In genomic region chr15:97315422-97315757, GRCm38 (mm10) we compare ENCODE assay signal across 16 mouse cellular contexts.
DNase-seq lines count a peak whose midpoint lies in the region; ATAC-seq and TF ChIP-seq lines count a peak whose summit lies in the region.
"Had no signal": no experiment of that assay in that cellular context is flagged by ENCODE, and none has a peak within 500 bp of the region (broad histone marks: within the 10 kb centered on the region; RNA-seq: fewer than 3 reads in every experiment).

No protein-coding gene starts in this region.

- no peak overlapping the region for H3K9ac ChIP-seq in hindbrain, embryonic 13.5 days
- H3K9ac ChIP-seq in midbrain, embryonic 14.5 days (replicated peaks; ENCODE audit: low read length): no peak overlapping the region
- H3K9ac ChIP-seq in midbrain, embryonic 11.5 days (ENCODE audit: low read length): no peak overlapping the region
- H3K9ac ChIP-seq: intestine, embryonic 15.5 days; liver, embryonic 15.5 days; neural tube, embryonic 13.5 days had no signal

- H3K4me2 ChIP-seq in hindbrain, embryonic 13.5 days: no peak overlapping the region
- peak overlapping the region; percentile 9; the same call in 1 of the 2 replicates for H3K4me2 ChIP-seq in midbrain, embryonic 14.5 days (ENCODE audit: low read length)
- no peak overlapping the region for H3K4me2 ChIP-seq in midbrain, embryonic 11.5 days
- H3K4me2 ChIP-seq: heart, embryonic 11.5 days; intestine, embryonic 15.5 days; liver, embryonic 15.5 days; neural tube, embryonic 13.5 days had no signal

- H3K36me3 ChIP-seq in hindbrain, embryonic 13.5 days: no peaks in the 10 kb centered on the region
- no peaks in the 10 kb centered on the region for H3K36me3 ChIP-seq in hindbrain, embryonic 10.5 days
- no peaks in the 10 kb centered on the region for H3K36me3 ChIP-seq in midbrain, embryonic 14.5 days (ENCODE audit: control insufficient read depth, insufficient read depth, low read length)
- no peaks in the 10 kb centered on the region for H3K36me3 ChIP-seq in midbrain, embryonic 11.5 days (ENCODE audit: control insufficient read depth, insufficient read depth, low read length)
- H3K36me3 ChIP-seq: intestine, embryonic 15.5 days; liver, embryonic 15.5 days; neural tube, embryonic 13.5 days had no signal

- DNase-seq in hindbrain, embryonic 10.5 days (ENCODE audit: low spot score): no peak
- no peak for DNase-seq in midbrain, embryonic 14.5 days
- no peak for DNase-seq in midbrain, embryonic 11.5 days (ENCODE audit: low spot score, missing footprints)
- DNase-seq in layer of hippocampus, adult 2 months (ENCODE audit: low spot score in 2 of 2): peak; percentile 16 to 49
- peak; percentile 29 to 43 for DNase-seq in right cerebral cortex, postnatal 10 days (ENCODE audit: low spot score in 2 of 2)
- DNase-seq in adrenal gland, postnatal 36 days: no peak
- DNase-seq in retina, postnatal 1 day: no peak
- DNase-seq: adrenal gland, postnatal 25 days; cerebellum, adult 11-12 months; thymus, postnatal 14 days had no signal

- peaks cover 15% of the 10 kb centered on the region for H3K4me1 ChIP-seq in hindbrain, embryonic 13.5 days (replicated peaks)
- peaks cover 7% of the 10 kb centered on the region for H3K4me1 ChIP-seq in hindbrain, embryonic 10.5 days (replicated peaks)
- peaks cover 17% of the 10 kb centered on the region; the same call in 1 of the 2 replicates for H3K4me1 ChIP-seq in midbrain, embryonic 14.5 days (ENCODE audit: control insufficient read depth, insufficient read depth, low read length)
- H3K4me1 ChIP-seq in midbrain, embryonic 11.5 days (ENCODE audit: control insufficient read depth, insufficient read depth, low read length): peaks cover 3% of the 10 kb centered on the region
- H3K4me1 ChIP-seq: intestine, embryonic 15.5 days; liver, embryonic 15.5 days had no signal

- no peaks in the 10 kb centered on the region for H3K27me3 ChIP-seq in hindbrain, embryonic 13.5 days
- H3K27me3 ChIP-seq in hindbrain, embryonic 10.5 days (ENCODE audit: insufficient read depth, poor library complexity, severe bottlenecking): no peaks in the 10 kb centered on the region
- H3K27me3 ChIP-seq in midbrain, embryonic 14.5 days (ENCODE audit: control insufficient read depth, insufficient read depth, low read length): no peaks in the 10 kb centered on the region
- no peaks in the 10 kb centered on the region for H3K27me3 ChIP-seq in midbrain, embryonic 11.5 days (ENCODE audit: control insufficient read depth, insufficient read depth, low read length)
- H3K27me3 ChIP-seq: intestine, embryonic 15.5 days; liver, embryonic 15.5 days; neural tube, embryonic 13.5 days had no signal

- 58% methylated on average over 9 of the region's 9 CpGs for WGBS in hindbrain, embryonic 13.5 days
- WGBS in hindbrain, embryonic 10.5 days: 82% methylated on average over 9 of the region's 9 CpGs
- 44% methylated on average over 9 of the region's 9 CpGs for whole genome bisulfite sequencing in midbrain, embryonic 14.5 days
- WGBS in midbrain, embryonic 11.5 days: 62% methylated on average over 9 of the region's 9 CpGs

- ATAC-seq in hindbrain, embryonic 13.5 days (ENCODE audit: low FRiP score): no peak
- ATAC-seq in midbrain, embryonic 14.5 days (ENCODE audit: low FRiP score, low TSS enrichment): no peak
- no peak for ATAC-seq in midbrain, embryonic 11.5 days (ENCODE audit: low FRiP score)
- ATAC-seq: forebrain, embryonic 14.5 days; intestine, embryonic 15.5 days had no signal

- H3K9me3 ChIP-seq in hindbrain, embryonic 13.5 days: no peaks in the 10 kb centered on the region
- H3K9me3 ChIP-seq in hindbrain, embryonic 10.5 days: peaks cover 3% of the 10 kb centered on the region; the same call in 1 of the 2 replicates
- H3K9me3 ChIP-seq in midbrain, embryonic 14.5 days (ENCODE audit: control insufficient read depth, low read length): no peaks in the 10 kb centered on the region
- no peaks in the 10 kb centered on the region for H3K9me3 ChIP-seq in midbrain, embryonic 11.5 days (ENCODE audit: control insufficient read depth, low read length)
- H3K9me3 ChIP-seq: intestine, embryonic 15.5 days; liver, embryonic 15.5 days; neural tube, embryonic 13.5 days had no signal

- TF ChIP-seq CTCF in layer of hippocampus, adult 2 months (conservative IDR thresholded peaks at IDR 0.05): no peak

- H3K27ac ChIP-seq in hindbrain, embryonic 13.5 days: peak overlapping the region; percentile 6; the same call in 1 of the 2 replicates
- no peak overlapping the region for H3K27ac ChIP-seq in hindbrain, embryonic 10.5 days
- H3K27ac ChIP-seq in midbrain, embryonic 14.5 days (replicated peaks; ENCODE audit: low read depth, low read length): peak overlapping the region; percentile 63; the same call in 1 of the 2 replicates
- no peak overlapping the region for H3K27ac ChIP-seq in midbrain, embryonic 11.5 days (ENCODE audit: low read depth, low read length)
- H3K27ac ChIP-seq in layer of hippocampus, adult 2 months: peak overlapping the region; percentile 87
- H3K27ac ChIP-seq: intestine, embryonic 15.5 days; liver, embryonic 15.5 days had no signal

- H3K4me3 ChIP-seq in hindbrain, embryonic 13.5 days: no peak overlapping the region
- H3K4me3 ChIP-seq in hindbrain, embryonic 10.5 days: no peak overlapping the region
- H3K4me3 ChIP-seq in midbrain, embryonic 14.5 days (replicated peaks; ENCODE audit: low read depth, low read length): no peak overlapping the region
- no peak overlapping the region for H3K4me3 ChIP-seq in midbrain, embryonic 11.5 days (ENCODE audit: low read depth, low read length)
- H3K4me3 ChIP-seq in layer of hippocampus, adult 2 months: peak overlapping the region; percentile 19; the same call in 1 of the 2 replicates
- H3K4me3 ChIP-seq: intestine, embryonic 15.5 days; liver, embryonic 15.5 days; neural tube, embryonic 13.5 days had no signal

Comparison
In these comparisons a context has a peak if more than half of its experiments do, and no peak if none do; other contexts are left out.
1. H3K27ac ChIP-seq: peak in hindbrain, embryonic 13.5 days (single experiment), midbrain, embryonic 14.5 days (single experiment) and layer of hippocampus, adult 2 months (single experiment); none in hindbrain, embryonic 10.5 days (single experiment) and midbrain, embryonic 11.5 days (single experiment).
2. DNase-seq: peak in layer of hippocampus, adult 2 months (2 of 2) and right cerebral cortex, postnatal 10 days (2 of 2); none in hindbrain, embryonic 10.5 days (single experiment), midbrain, embryonic 14.5 days (single experiment), midbrain, embryonic 11.5 days (single experiment), adrenal gland, postnatal 36 days (0 of 2) and retina, postnatal 1 day (single experiment).